Mouse (Mus musculus) lung, postnatal 0 days (tissue): Measurements from ENCODE around the gene Gm47985. TPM values are rescaled to one million over a fixed set of nuclear protein-coding genes. Genes with fewer than 3 reads are reported as not detected.

Experiments used
- ATAC-seq: fragments of 200-750 bp; cut with Nextera tagmentation; 2 replicates; pipeline ENCODE4 v1.8.0; 2017; ENCODE audit warnings: moderate library complexity
- DNase-seq: peaks from one replicate; pipeline ENCODE4 v3.0.0-alpha.2; 2016; ENCODE audit warnings: low spot score
- H3K27ac ChIP-seq: fragments of 300-500 bp; sonication (generic); 2 replicates; pipeline ENCODE4 v1.5.1; 2014; ENCODE audit warnings: antibody characterized with exemption, mild to moderate bottlenecking, low read length, mixed read lengths
- H3K27me3 ChIP-seq: fragments of 300-500 bp; sonication (generic); replicated peaks from 2 replicates; pipeline ENCODE4 v1.6.1; 2014; ENCODE audit warnings: low read length, mixed read lengths; ENCODE audit not compliant: insufficient read depth
- H3K36me3 ChIP-seq: fragments of 300-500 bp; sonication (generic); 2 replicates; pipeline ENCODE4 v1.6.1; 2014; ENCODE audit warnings: low read length, mixed read lengths; ENCODE audit not compliant: insufficient read depth
- H3K4me1 ChIP-seq: fragments of 300-500 bp; sonication (generic); 2 replicates; pipeline ENCODE4 v1.6.1; 2014; ENCODE audit warnings: antibody characterized with exemption, low read depth, low read length, mixed read lengths; ENCODE audit not compliant: insufficient read depth
- H3K4me2 ChIP-seq: fragments of 300-500 bp; sonication (generic); replicated peaks from 2 replicates; pipeline ENCODE4 v1.6.1; 2014; ENCODE audit warnings: low read depth, mild to moderate bottlenecking, low read length, moderate library complexity, mixed read lengths
- H3K4me3 ChIP-seq: fragments of 300-500 bp; sonication (generic); 2 replicates; pipeline ENCODE4 v1.5.1; 2014; ENCODE audit warnings: low read depth, low read length
- H3K9ac ChIP-seq: fragments of 300-500 bp; sonication (generic); replicated peaks from 2 replicates; pipeline ENCODE4 v1.6.1; 2014; ENCODE audit warnings: low read depth, mild to moderate bottlenecking
- H3K9me3 ChIP-seq: fragments of 300-500 bp; sonication (generic); 2 replicates; pipeline ENCODE4 v1.6.1; 2016; ENCODE audit warnings: low read length, mixed read lengths
- CTCF ChIP-seq: IDR thresholded peaks from 2 replicates; pipeline ENCODE4 v1.5.1; 2016; ENCODE audit warnings: antibody characterized with exemption, mild to moderate bottlenecking
- EP300 ChIP-seq: IDR thresholded peaks from 2 replicates; pipeline ENCODE4 v1.6.1; 2016; ENCODE audit warnings: antibody characterized with exemption, mild to moderate bottlenecking, control low read depth
- WGBS: fragments of 180-500 bp; shearing (Covaris S2); extraction: QIAGEN DNeasy Blood & Tissue Kit; methylation state at CpG from one replicate; pipeline ENCODE4 v1.1.7; 2014; 5-methylcytosine and 5-hydroxymethylcytosine counted together
- polyA plus RNA-seq: library from polyadenylated mRNA; unstranded; fragments of >200 nt; fragmentation: Nextera tagmentation; extraction: Ambion mirVana; gene quantifications from 2 replicates; pipeline ENCODE4 v1.2.1, GENCODE M21; 2015

Gene Gm47985
- polyA plus RNA-seq, 1 experiment from 2014 or later, result 0.68 TPM

- Histone ChIP-seq H3K36me3 (no peaks in the 10 kb centered on the region), H3K27ac (no peak overlapping the region), H3K9ac (no peak overlapping the region), H3K4me1 (no peaks in the 10 kb centered on the region), H3K9me3 (no peaks in the 10 kb centered on the region), H3K27me3 (no peaks in the 10 kb centered on the region), H3K4me2 (no peak overlapping the region), H3K4me3 (no peak overlapping the region)
- TF ChIP-seq CTCF (no peak), EP300 (no peak)
- DNase-seq (no peak), ATAC-seq (no peak)
- 82% methylated on average over 3 of the region's 3 CpGs for WGBS
Measured at GRCm38 (mm10) chr1:151232346-151232745, 50.0 kb downstream of the Gm47985 start.

- Histone ChIP-seq H3K9me3 (no peaks in the 10 kb centered on the region), H3K4me1 (no peaks in the 10 kb centered on the region), H3K4me2 (no peak overlapping the region), H3K4me3 (no peak overlapping the region), H3K9ac (no peak overlapping the region), H3K36me3 (no peaks in the 10 kb centered on the region), H3K27me3 (no peaks in the 10 kb centered on the region), H3K27ac (no peak overlapping the region)
- TF ChIP-seq EP300, result no peak
- no peak for TF ChIP-seq CTCF
- no peak for DNase-seq
- ATAC-seq, result no peak
- WGBS, result 50% methylated on average over 3 of the region's 3 CpGs
Measured at GRCm38 (mm10) chr1:151233756-151234155, 51.4 kb downstream of the Gm47985 start.

Other genes with a start within 250 kb of the Gm47985 start
- 24.7 and 26.7 TPM in 2 replicates for gene Hmcn1, start 189.1 kb upstream of the Gm47985 start, polyA plus RNA-seq
- gene Gm8947, start 9.8 kb downstream of the Gm47985 start, polyA plus RNA-seq, result not detected in 2 replicates
- gene Gm47995, start 15.9 kb downstream of the Gm47985 start, polyA plus RNA-seq, result 0.13 TPM in 1 of 2 replicates, not detected in the other
- gene 3110040M04Rik, start 21.6 kb downstream of the Gm47985 start, polyA plus RNA-seq, result 0.15 TPM in 1 of 2 replicates, not detected in the other
- not detected in 2 replicates for gene Gm47996, start 27.6 kb downstream of the Gm47985 start, polyA plus RNA-seq
- gene Ivns1abp, start 161.9 kb downstream of the Gm47985 start, polyA plus RNA-seq, result 107 and 117 TPM in 2 replicates
- 75.3 and 92.6 TPM in 2 replicates for gene Swt1, start 245.9 kb downstream of the Gm47985 start, polyA plus RNA-seq
- gene Trmt1l, start 246.0 kb downstream of the Gm47985 start, polyA plus RNA-seq, result 19.8 and 24.1 TPM in 2 replicates